Mouse (Mus musculus) CD4-positive, CD25-positive, alpha-beta regulatory T cell, adult 4 months (primary cell): ENCODE data around the gene Ets1. TPM values are rescaled to one million over a fixed set of nuclear protein-coding genes. Genes with fewer than 3 reads are reported as not detected.

Experiments
- ATAC-seq: one replicate; pipeline ENCODE4 v1.8.0; 2017
- polyA plus RNA-seq, 2 experiments: library from polyadenylated mRNA; unstranded; fragments of 100-300 nt; shearing (Covaris generic); gene quantifications; one replicate each; pipeline ENCODE4 v1.2.1; 2017

The Ets1 gene
- polyA plus RNA-seq, 2 experiments from 2014 or later = 800 to 1,019 TPM

DNA sequence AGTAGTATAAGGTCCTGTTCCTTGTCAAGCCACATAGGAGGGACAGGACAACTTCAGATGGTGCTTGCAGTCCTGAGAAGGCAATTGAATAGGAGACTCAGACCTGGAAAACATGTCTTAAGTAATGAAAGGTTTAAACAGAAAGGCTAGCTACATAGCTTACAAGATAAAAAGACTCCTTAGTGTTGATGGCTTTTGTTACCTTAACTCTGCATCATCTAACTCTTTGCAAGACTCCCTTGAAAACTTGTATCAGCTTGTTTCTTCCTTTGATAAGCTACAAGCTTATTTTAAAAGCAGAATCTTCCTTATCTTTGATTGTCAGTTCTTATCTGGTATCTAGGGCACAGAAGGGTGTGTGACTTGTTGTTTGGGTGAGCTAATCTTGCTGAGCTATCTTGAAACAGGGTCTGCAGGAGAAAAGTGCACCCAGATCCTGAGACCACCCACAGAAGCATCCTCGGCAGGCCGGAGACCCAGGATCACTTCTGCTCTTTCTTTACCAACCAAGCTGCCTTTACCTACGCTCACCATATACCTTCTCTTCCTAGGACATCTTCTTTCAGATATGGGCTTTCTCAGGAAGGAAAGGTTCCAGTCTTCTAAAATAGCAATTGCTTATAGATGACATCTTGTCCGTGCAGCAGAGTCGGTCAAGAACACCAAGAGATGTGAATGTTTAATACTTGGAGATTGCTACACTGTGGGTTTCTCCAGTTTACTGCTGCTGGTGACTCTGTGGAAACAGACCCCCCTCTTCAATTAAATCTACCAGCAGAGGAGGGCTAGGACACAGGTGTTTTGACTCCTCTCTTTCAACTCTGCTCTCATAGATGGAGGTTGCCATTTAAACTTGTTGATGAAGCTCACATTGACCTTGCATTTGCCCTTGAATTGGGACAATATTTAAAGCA lies 19.2 kb upstream of the Ets1 start:
- ATAC-seq = no peak

- ATAC-seq = no peak
These were observed 18.6 kb upstream of the Ets1 start for GRCm38 (mm10) chr9:32617430-32617768.

GRCm38 (mm10) chr9:32618544-32619120 lies 17.4 kb upstream of the Ets1 start:
- ATAC-seq = no peak

GRCm38 (mm10) chr9:32619661-32620060 lies 16.4 kb upstream of the Ets1 start:
- no peak for ATAC-seq

DNA sequence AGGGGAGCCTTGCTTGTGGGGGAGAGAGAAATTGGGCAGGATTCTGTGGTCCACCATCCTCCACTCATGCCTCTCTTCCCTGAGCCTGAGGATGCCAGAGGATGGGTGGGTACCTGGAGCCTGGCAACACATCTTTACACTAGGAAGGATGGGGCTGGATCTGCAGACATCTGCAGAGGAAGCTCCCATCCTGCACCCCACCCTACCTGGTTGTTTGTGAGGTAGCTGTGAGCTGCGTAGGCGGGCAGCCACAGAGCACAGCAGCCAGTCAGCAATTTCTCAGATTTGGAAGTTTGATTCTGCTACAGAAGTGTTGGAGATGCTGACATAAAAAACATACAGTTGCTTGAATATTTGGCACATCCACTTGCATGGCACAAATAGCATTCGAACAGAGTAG lies 15.6 kb upstream of the Ets1 start:
- ATAC-seq = peak; percentile 65

GRCm38 (mm10) chr9:32629385-32629981 lies 6.5 kb upstream of the Ets1 start:
- ATAC-seq = no peak

- no peak for ATAC-seq
These were observed 4.7 kb upstream of the Ets1 start for GRCm38 (mm10) chr9:32631341-32631740.

DNA sequence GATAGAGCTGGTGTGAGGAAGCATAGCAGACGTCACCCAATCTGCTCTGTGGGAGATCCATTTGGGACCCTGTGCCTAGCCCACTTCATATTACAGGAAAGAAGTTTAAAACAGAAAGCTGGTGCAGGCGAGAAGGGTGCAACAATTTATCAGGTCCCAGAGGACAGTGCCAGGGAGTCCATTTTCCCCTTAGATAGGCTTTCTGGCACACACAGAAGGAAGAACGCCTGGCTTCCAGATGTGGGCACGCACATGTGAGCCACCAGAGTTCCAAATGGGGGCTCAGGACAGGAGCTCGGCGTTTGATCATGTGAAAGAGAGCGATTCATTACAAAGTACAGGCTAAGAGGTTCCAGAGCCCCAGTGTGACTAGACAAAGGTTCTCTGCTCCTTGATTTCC lies 3.8 kb upstream of the Ets1 start:
- ATAC-seq = no peak

- ATAC-seq = no peak
These were observed 9.0 kb downstream of the Ets1 start for GRCm38 (mm10) chr9:32644981-32645380.

GRCm38 (mm10) chr9:32645475-32645874 lies 9.5 kb downstream of the Ets1 start:
- ATAC-seq = no peak

GRCm38 (mm10) chr9:32646539-32647258 lies 10.7 kb downstream of the Ets1 start:
- ATAC-seq = no peak

GRCm38 (mm10) chr9:32647506-32648250 lies 11.7 kb downstream of the Ets1 start:
- ATAC-seq = no peak

DNA sequence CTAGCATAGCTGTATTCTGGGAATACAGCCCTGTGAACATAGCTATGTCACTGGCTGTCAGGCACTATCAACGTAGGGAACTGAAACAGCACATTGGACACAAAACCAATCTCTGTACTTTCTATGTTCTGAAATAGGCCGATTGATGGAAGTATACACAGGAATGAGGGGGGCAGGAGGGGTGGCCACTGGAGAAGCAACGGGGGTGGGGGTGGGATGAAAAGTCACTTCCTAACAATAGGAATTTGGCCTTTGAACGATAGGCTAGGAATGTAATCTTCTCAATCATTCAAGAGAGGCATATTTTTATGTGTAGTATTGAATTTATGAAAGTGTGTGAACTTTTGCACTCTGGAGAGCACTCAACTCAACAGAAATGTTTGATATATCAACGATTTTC lies 12.3 kb downstream of the Ets1 start:
- ATAC-seq = no peak

DNA sequence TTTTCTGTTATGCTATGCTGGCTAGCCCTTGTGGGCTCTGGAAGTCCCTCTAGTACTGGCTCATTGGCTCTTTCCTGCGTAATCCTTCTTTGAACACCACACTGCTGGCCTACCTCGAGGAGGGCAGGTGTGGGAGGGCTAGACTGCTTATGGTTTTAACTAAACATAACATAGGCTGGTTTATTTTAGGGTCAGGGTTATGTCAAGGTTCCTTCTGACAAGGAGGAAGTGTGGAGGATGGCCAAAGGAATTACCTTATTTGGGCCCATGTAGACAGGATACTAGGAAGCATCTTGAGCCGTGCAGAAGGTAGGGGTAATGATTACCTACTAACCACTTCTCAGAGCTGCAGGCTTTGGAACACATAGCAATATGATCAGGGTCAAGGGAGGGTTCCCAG lies 14.7 kb downstream of the Ets1 start:
- ATAC-seq = peak; percentile 24

- peak; percentile 95 for ATAC-seq
These were observed 16.1 kb downstream of the Ets1 start for GRCm38 (mm10) chr9:32652112-32652511.

GRCm38 (mm10) chr9:32654305-32654704 lies 18.3 kb downstream of the Ets1 start:
- no peak for ATAC-seq

GRCm38 (mm10) chr9:32656351-32656844 lies 20.4 kb downstream of the Ets1 start:
- no peak for ATAC-seq

DNA sequence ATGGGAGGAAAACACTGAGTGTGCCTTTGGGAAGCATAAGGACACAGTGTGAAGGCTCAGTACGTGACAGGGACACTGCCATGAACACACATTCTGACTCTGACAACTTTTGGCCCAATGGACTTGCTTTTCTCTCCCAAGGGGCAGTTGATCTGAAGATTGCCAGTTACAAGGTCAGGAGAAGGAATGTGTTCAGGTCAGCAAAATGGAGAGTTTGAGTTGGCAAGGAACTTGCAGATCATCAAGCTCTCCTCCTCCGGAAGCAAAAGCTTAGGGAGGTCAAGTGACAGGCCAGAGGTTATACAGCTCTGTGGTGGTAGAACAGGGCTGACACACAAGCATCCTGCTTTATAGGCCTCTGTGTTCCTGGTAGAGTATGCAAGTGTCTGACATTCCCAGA lies 21.1 kb downstream of the Ets1 start:
- no peak for ATAC-seq

DNA sequence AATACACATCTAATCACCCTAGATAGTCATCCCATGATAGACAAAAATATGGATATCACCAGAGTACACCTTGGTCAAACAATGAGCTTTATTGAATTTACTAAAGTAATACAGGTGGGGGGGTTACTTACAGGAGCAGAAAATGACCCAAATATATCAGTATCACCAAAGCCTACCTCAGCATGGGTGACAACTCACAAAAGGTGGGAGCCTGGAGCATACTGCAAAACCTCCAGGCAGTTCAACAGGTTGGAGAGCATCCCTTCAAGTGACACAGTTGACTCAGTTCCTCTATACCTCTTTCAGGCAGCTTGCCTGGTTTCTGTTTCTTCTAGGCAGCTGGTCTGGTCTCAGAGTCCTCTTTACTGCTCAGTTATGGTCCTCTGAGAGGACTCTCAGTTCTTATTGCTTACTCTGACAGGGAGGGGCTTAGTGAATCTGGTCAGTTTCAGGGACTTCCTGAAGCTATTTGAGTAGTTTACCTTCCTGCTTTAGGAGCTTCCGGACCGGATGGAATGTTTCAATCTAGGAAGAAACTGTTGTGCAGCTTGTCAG lies 24.5 kb downstream of the Ets1 start:
- ATAC-seq = peak; percentile 24

DNA sequence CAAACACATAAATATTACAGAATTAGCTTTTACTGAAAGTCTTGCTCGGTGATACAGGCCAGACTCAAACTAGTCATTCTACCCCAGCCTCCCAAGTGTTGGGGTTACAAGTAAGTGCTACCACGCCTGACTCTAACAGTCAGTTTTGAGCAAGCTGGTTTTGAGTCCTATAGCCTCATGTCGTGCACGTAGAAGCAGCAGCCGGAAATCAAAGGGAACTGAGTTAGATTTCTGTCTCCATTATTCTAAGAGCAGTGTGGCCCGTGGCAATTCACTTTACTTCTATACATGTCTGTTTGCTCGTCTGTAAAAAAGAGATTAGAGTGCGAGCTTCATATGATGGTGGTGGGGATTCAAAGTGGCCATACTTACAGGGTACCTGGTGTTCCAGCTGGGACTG lies 25.1 kb downstream of the Ets1 start:
- ATAC-seq = peak; percentile 28

- ATAC-seq = peak; percentile 71
These were observed 25.5 kb downstream of the Ets1 start for GRCm38 (mm10) chr9:32661561-32661960.
